Mouse (Mus musculus) small intestine, adult 2 months (tissue): ENCODE results near the gene Prkg1.

Experiments
- CTCF ChIP-seq: fragments of 200-500 bp; IDR thresholded peaks from 2 replicates; pipeline ENCODE4 v1.5.1; 2012; ENCODE audit warnings: low read depth, mild to moderate bottlenecking, control low read depth, inconsistent platforms, low read length, moderate library complexity, mixed read lengths; ENCODE audit not compliant: insufficient replicate concordance, insufficient read length; ENCODE audit errors: extremely low read depth
- POLR2A ChIP-seq: fragments of 200-500 bp; IDR thresholded peaks from 2 replicates; pipeline ENCODE4 v1.6.1; 2012; ENCODE audit warnings: low read depth, mild to moderate bottlenecking, control low read depth, inconsistent platforms, low read length, moderate library complexity

- TF ChIP-seq CTCF (no peak), POLR2A (no peak)
Observed at GRCm38 (mm10) chr19:31791724-31792123, 26.9 kb upstream of the Prkg1 start.
